Mouse (Mus musculus) erythroid progenitor cell, adult 5-6 weeks (primary cell): ENCODE results near the gene Tm6sf1. TPM values are rescaled to one million over a fixed set of nuclear protein-coding genes. Genes with fewer than 3 reads are reported as not detected.

Experiments used
- ATAC-seq: replicated peaks from 2 replicates; pipeline ENCODE4 v1.8.0; 2016; ENCODE audit warnings: moderate number of reproducible peaks, mild to moderate bottlenecking, moderate TSS enrichment, inconsistent platforms; ENCODE audit not compliant: poor library complexity, low FRiP score, severe bottlenecking
- total RNA-seq, 2 experiments: library from RNA; stranded (forward) in 1 of 2; stranded (reverse) in 1 of 2; fragments of 150-400 nt in 1 of 2; fragments of 186-747, 209-891 nt in 1 of 2; gene quantifications; 2 replicates each; pipeline versions ENCODE4 v1.2.3 to v1.2.4; 2015 to 2017; ENCODE audit warnings: low replicate concordance in 2 of 2

Tm6sf1 gene
- total RNA-seq, 2 experiments from 2014 or later: 22.5 to 51.1 TPM

DNA sequence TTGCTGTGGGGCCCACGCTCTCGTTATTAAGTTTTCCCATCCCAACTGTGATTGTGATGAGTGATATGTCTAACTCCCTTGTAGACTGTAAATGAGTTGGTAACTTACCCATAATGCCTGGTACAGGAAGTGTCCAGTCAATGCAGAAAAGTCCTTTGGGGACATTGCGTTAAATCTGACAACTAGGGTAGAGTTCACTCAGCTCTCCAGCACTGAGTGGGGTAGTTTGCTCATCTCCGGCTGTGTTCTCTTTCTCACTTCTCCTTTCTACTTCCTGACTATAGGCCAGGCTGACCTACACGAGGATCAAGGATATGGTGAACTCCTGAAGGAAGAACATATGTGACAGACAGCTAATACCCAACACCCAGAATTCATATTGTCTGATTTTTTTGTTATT is 9.6 kb upstream of the Tm6sf1 start:
- no peak for ATAC-seq

- no peak for ATAC-seq
These were observed 9.2 kb upstream of the Tm6sf1 start for GRCm38 (mm10) chr7:81849633-81850032.

GRCm38 (mm10) chr7:81850171-81850570 is 8.6 kb upstream of the Tm6sf1 start:
- no peak for ATAC-seq

GRCm38 (mm10) chr7:81851706-81852105 is 7.1 kb upstream of the Tm6sf1 start:
- ATAC-seq: no peak

DNA sequence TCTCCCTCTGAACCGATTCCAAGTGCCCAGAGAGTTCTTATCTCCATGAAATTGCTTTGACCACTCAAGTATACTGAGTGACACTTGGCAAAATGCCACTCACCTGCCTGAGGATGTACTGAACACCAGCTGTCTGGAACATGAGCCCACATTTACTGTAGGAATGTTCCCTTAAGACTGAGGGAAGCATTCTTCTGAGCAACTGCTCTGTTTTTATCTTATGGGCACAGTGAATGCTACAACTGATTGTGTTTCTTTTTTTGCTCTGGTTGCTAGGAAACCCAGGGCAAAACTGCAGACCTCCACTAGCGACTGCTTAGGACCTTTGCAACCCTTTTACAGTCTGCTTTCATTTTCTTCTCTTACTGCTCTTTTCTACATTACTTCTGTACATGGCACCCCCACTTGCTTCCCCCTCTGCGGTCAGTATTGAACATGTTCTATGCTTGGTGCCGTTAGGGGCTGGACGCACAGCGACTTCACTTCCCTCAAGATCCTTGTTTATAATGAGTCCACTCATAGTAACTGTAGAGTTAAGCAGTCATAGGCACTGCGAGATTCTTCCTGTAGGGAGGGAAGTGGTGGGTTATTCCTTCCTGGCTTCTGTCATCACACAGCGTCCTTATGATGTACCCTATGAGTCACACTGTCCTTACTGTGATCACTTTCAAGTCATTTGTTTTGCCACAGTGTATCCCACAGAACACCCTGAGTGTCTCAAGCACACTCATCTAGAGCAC is 4.1 kb upstream of the Tm6sf1 start:
- no peak for ATAC-seq

- ATAC-seq: no peak
These were observed 3.1 kb upstream of the Tm6sf1 start, which contains the start of gene Gm10160 for GRCm38 (mm10) chr7:81855694-81856093. Gene Gm10160, minus strand, starts transcription at chr7:81855794.

DNA sequence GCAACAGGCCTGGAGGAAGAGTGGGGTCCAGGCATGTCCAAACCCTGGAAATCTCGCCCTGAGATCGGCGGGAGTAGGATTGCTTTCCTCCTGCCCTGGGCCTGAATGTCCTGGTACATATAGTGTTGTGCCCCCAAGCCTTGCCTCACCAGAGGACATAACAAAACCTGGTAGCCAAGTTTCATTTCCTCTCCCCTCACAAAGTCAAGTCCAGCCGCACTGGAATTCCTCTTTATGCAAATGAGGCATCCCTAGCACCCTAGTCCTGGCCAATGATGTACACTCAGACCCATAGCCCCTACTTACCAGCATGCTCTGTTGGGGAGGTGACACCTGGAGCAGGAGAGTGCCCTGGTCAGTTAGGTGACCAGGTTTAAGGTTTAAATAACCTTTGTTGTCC is 2.6 kb upstream of the Tm6sf1 start:
- ATAC-seq: no peak

- no peak for ATAC-seq
These were observed 565 bp upstream of the Tm6sf1 start for GRCm38 (mm10) chr7:81858236-81858635.

- no peak for ATAC-seq
These were observed 1.3 kb downstream of the Tm6sf1 start for GRCm38 (mm10) chr7:81860071-81860470.

- no peak for ATAC-seq
These were observed 2.2 kb downstream of the Tm6sf1 start for GRCm38 (mm10) chr7:81860996-81861395.

DNA sequence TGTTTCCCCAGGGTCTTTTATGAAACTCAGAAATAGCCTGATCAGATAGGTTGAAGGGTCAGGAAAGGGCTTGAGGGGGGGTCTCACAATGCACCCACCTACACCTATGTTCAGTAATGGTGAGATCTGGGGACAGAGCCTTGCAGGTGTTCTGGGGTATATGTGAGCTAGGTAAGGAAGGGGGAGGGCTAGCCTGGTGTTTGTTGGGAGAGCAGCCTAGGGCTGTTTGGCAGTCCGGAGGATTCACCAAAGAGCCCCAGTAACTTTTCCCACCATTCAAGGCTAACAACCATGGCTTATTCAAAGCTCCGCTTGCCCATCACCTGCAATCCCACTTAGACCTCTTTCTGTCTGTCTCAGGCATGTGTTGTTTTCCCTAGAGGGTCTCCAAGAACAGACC is 2.7 kb downstream of the Tm6sf1 start:
- no peak for ATAC-seq

- ATAC-seq: no peak
These were observed 3.1 kb downstream of the Tm6sf1 start for GRCm38 (mm10) chr7:81861921-81862320.

DNA sequence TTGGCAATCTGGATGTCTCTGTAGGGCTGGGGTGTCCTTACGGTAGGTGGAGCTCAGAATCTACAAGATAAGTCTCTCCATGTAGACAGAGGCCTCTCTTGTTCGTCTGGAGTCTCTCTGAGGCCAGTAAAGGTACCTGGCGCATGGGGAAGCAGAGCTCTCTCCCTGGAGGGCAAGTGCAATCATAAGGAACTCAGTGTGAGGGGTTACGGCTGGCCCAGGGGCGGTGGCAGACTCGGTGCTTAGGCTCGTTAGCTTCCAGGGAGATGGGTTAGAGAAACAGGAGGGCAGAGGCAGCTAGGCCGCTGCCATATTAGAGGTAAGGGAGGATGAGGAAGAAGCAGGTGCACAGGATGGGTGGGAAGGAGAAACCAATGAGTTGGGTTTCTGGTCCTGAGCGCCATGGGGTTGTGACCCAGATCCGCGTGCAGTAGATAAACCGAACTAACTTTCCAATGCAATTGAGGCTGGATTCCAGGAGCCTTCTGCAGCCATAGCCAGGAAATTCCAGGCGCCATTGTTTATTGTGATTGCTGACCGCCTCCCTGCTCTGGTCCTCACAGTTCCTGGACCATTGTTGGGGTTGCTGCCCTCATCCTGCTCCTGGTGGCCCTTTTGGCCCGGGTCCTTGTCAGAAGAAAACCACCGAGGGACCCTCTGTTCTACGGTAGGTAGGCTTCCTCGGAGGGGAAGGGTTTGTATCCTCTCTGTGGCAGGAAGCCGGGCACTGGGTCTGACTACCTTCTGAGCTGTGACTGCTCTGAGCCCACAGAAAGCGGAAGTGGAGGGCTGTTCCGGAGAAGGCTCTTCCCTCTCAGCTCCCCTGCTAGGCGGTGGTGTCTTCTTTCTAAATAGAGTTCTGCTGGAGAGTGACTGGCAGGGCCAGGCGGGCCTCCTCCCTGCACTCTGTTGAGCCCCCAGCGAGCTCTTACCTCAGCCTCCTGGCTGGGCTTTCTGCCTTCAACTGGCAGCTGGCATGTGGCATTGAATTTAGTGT is 4.1 kb downstream of the Tm6sf1 start:
- no peak for ATAC-seq

DNA sequence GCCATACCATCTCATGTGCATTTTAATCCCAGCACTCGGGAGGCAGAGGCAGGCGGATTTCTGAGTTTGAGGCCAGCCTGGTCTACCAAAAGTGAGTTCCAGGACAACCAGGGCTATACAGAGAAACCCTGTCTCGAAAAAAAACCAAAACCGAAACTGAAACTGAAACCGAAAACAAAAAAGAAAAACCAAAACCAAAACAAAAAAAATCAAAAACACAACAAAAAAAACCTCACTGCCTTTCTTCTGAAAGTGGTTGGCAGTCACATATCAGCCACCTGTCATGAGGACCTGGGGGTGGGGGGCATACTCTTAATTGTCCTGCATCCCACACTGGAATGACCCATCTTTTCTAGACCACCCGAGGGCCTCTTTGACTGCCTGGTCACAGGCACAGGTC is 5.8 kb downstream of the Tm6sf1 start:
- ATAC-seq: no peak

DNA sequence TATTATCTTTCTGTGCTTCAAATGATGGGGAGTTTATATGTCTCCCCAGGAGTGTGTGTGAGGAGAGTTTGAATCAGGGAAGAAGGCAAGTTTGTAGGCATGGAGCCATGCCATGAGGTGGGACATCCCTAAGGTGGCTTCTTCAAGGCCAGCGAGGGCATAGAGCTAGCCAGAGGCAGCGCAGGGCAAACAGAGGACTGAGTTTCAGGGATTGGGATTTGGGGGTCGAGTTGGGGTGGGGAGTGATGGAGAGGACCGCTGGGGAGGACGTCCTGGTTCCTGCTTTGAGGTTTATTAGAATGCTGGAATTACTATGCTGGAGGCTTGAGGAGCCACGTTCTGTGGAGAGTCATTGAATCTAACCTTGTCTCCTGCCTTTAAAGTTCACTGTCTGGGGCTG is 7.1 kb downstream of the Tm6sf1 start:
- no peak for ATAC-seq

GRCm38 (mm10) chr7:81867231-81867930 is 8.6 kb downstream of the Tm6sf1 start:
- ATAC-seq: no peak

GRCm38 (mm10) chr7:81868158-81868557 is 9.4 kb downstream of the Tm6sf1 start:
- ATAC-seq: peak; percentile 79

GRCm38 (mm10) chr7:81872493-81873013 is 13.8 kb downstream of the Tm6sf1 start:
- ATAC-seq: no peak

GRCm38 (mm10) chr7:81873807-81874206 is 15.0 kb downstream of the Tm6sf1 start:
- no peak for ATAC-seq

DNA sequence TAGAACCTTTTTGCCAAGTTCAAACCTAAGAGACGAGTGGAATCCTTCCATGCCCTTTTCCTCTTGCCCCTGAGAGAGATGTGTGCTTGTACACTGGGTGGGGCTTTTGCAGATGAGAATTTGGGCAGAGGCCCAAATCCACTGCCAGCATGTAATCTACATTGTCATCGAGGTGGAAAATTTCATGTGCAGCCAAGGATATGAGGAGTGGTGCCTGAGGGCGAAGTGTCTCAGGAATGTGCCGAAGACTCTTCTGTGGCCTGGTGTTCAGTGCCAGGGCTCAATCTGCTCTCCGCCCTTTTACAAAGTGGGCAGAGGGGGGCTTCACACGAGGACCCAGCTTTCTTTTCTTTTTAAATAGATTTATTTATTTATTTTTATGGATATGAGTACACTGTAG is 15.8 kb downstream of the Tm6sf1 start:
- ATAC-seq: no peak
